Mouse (Mus musculus) stomach, adult 2 months (tissue): ENCODE results near the gene Calcrl. TPM values are rescaled to one million over a fixed set of nuclear protein-coding genes. Genes with fewer than 3 reads are reported as not detected.

Source experiments
- polyA plus RNA-seq: library from polyadenylated mRNA; depleted of rRNA; stranded (reverse); fragments of >200 nt; gene quantifications from 2 replicates; pipeline ENCODE4 v1.2.3, GENCODE M21; 2012; rRNA removed

The Calcrl gene
- 1.5 and 5.4 TPM in 2 replicates for polyA plus RNA-seq

DNA sequence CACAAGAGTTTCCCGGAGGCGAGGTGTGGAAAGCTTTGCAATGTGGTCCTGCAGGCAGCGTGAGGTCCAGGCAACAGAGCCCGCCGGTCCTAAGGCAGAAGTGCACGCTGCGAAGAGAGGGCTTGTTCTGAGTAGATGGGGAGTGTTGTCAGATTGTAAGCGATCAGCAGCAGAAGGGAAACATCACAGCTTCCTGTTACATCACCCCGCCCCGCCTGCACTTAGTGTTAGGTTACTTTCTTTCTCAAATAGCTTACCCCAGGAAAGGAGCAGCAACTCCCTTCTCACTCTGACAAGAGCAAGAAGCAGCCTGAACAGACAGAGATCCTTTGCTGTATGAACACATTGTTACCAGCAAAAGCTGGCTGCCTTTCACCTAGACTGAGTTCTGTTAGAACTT is at the start of gene Calcrl:
Gene Calcrl (minus strand): TSS at position 274 of the 400 bp plus-strand sequence.

Other genes starting within 250 kb of the Calcrl start
- 0.29 and 0.36 TPM in 2 replicates for gene Tfpi, start 51.4 kb upstream of the Calcrl start, polyA plus RNA-seq
- 14.4 and 24.0 TPM in 2 replicates for gene Ctnnd1, start 225.4 kb upstream of the Calcrl start, polyA plus RNA-seq
- not detected in 2 replicates for gene Btbd18, start 233.7 kb upstream of the Calcrl start, polyA plus RNA-seq
- gene Selenoh, start 245.4 kb upstream of the Calcrl start, polyA plus RNA-seq: 22.8 and 39.0 TPM in 2 replicates